Comparison of ENCODE assay signal across 8 mouse cellular contexts in the genomic region with DNA sequence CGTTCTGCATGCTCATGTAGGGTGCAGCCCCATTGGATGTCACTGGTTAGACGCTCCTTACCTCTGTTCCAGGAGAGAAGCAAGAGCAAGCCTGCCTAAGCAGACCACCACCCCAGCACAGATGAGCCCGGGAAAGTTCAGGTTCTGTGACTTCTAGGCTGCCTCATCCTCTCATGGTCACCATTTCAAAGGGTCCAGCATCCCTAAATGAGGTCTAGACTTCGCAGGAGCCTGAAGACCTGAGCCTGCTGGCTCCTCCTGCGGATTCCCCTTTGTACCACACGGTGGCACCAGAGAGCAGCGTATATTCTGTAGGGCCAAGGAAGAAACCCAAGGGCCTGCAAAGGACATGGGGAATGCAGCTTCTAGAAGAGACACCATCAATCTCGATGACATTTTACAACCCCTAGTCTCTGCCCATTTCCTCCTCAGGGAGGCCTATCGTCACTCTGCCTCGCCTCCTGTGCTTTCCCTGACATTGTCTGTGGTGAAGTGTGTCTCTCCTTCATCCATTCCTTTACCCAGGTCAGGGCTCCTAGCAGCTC. TPM values are rescaled to one million over a fixed set of nuclear protein-coding genes. Genes with fewer than 3 reads are reported as not detected.
DNase-seq lines count a peak whose midpoint lies in the region; ATAC-seq and TF ChIP-seq lines count a peak whose summit lies in the region.

No protein-coding gene starts in this region.

- H3K4me1 ChIP-seq in CH12.LX (ENCODE audit: control insufficient read depth in 1 of 2, insufficient read depth in 2 of 2): no peaks in the 10 kb centered on the region
- H3K4me1 ChIP-seq in bone marrow macrophage, adult 2 months (ENCODE audit: control insufficient read depth, insufficient read depth, low read length): no peaks in the 10 kb centered on the region
- no peaks in the 10 kb centered on the region for H3K4me1 ChIP-seq in liver, embryonic 14.5 days (replicated peaks; ENCODE audit: control insufficient read depth in 2 of 2, insufficient read depth in 2 of 2, low read length in 1 of 2)
- no peaks in the 10 kb centered on the region for H3K4me1 ChIP-seq in neural tube, embryonic 14.5 days (ENCODE audit: control insufficient read depth, insufficient read depth, low read length)
- H3K4me1 ChIP-seq in stomach, embryonic 16.5 days (ENCODE audit: control insufficient read depth, insufficient read depth, low read length): no peaks in the 10 kb centered on the region

- H3K79me2 ChIP-seq in CH12.LX (replicated peaks; ENCODE audit: control insufficient read depth, extremely low read depth, insufficient read depth, poor library complexity, severe bottlenecking): no peaks in the 10 kb centered on the region

- DNase-seq in CH12.LX (ENCODE audit: extremely low read depth): peak; percentile 66
- DNase-seq in heart, postnatal 10 days: peak; percentile 70 to 80
- peak; percentile 75 for DNase-seq in kidney, postnatal 14 days
- peak in 2 of 3 experiments; percentile 15 to 24 for DNase-seq in liver, embryonic 14.5 days (ENCODE audit: low read depth in 3 of 3, low spot score in 3 of 3)

- H3K4me3 ChIP-seq in CH12.LX (replicated peaks in 1 of 3; ENCODE audit: low read depth in 2 of 3, low read length in 2 of 3, poor library complexity in 1 of 3): no peak overlapping the region
- H3K4me3 ChIP-seq in bone marrow macrophage, adult 2 months (ENCODE audit: insufficient read depth, low read length): no peak overlapping the region
- H3K4me3 ChIP-seq in liver, embryonic 14.5 days (ENCODE audit: insufficient read depth in 1 of 2, low read depth in 2 of 2, low read length in 2 of 2): no peak overlapping the region
- no peak overlapping the region for H3K4me3 ChIP-seq in neural tube, embryonic 14.5 days (ENCODE audit: low read depth, low read length)
- no peak overlapping the region for H3K4me3 ChIP-seq in stomach, embryonic 16.5 days (replicated peaks; ENCODE audit: low read length)

- no peak for TF ChIP-seq EP300 in CH12.LX (IDR thresholded peaks at IDR 0.05; ENCODE audit: low read length)
- TF ChIP-seq EP300 in liver, embryonic 14.5 days (IDR thresholded peaks at IDR 0.05; ENCODE audit: low read depth): no peak

- ATAC-seq in erythroblast, adult 5-6 weeks (replicated peaks; ENCODE audit: low FRiP score, poor library complexity, severe bottlenecking): peak; percentile 84
- no peak for ATAC-seq in liver, embryonic 14.5 days (ENCODE audit: insufficient read depth)
- ATAC-seq in neural tube, embryonic 14.5 days (ENCODE audit: low read depth): peak; percentile 64
- peak; percentile 33; the same call in 1 of the 2 replicates for ATAC-seq in stomach, embryonic 16.5 days (ENCODE audit: insufficient read depth, low FRiP score)

- H3K27ac ChIP-seq in CH12.LX (ENCODE audit: insufficient read depth, low read depth): no peak overlapping the region
- no peak overlapping the region for H3K27ac ChIP-seq in bone marrow macrophage, adult 2 months (ENCODE audit: insufficient read depth, low read depth, low read length)
- no peak overlapping the region for H3K27ac ChIP-seq in liver, embryonic 14.5 days
- no peak overlapping the region for H3K27ac ChIP-seq in neural tube, embryonic 14.5 days (ENCODE audit: low read depth, low read length)
- no peak overlapping the region for H3K27ac ChIP-seq in stomach, embryonic 16.5 days (ENCODE audit: low read length)

- no peak overlapping the region for H3K4me2 ChIP-seq in CH12.LX (ENCODE audit: insufficient read depth, low read depth, poor library complexity, severe bottlenecking)
- no peak overlapping the region for H3K4me2 ChIP-seq in liver, embryonic 14.5 days (ENCODE audit: low read depth)
- no peak overlapping the region for H3K4me2 ChIP-seq in neural tube, embryonic 14.5 days (ENCODE audit: low read depth, low read length)
- H3K4me2 ChIP-seq in stomach, embryonic 16.5 days (ENCODE audit: low read depth, low read length): no peak overlapping the region

- TF ChIP-seq POLR2A in CH12.LX (IDR thresholded peaks at IDR 0.05; ENCODE audit: low read depth, low read length): no peak
- TF ChIP-seq POLR2A in bone marrow macrophage, adult 2 months (IDR thresholded peaks at IDR 0.05; ENCODE audit: borderline replicate concordance, low read depth, low read length): no peak

- dilution Hi-C loops in CH12.LX (cut with MboI; ENCODE audit: extremely low pct_ligation_motif_present, extremely low pct_unique_long_range_greater_than_20kb, low sequenced_read_pairs): no loop called here

- 13% methylated on average over 10 of the region's 10 CpGs for WGBS in liver, embryonic 14.5 days (ENCODE audit: insufficient replicate concordance)
- 21% methylated on average over 10 of the region's 10 CpGs for WGBS in neural tube, embryonic 14.5 days
- 19% methylated on average over 10 of the region's 10 CpGs for WGBS in stomach, embryonic 16.5 days

- H3K36me3 ChIP-seq in CH12.LX (replicated peaks in 1 of 2; ENCODE audit: control insufficient read depth in 1 of 2, insufficient read depth in 1 of 2, low read length in 1 of 2): peaks cover 0 to 11% of the 10 kb centered on the region in 2 experiments
- no peaks in the 10 kb centered on the region for H3K36me3 ChIP-seq in liver, embryonic 14.5 days (replicated peaks; ENCODE audit: control insufficient read depth, insufficient read depth, low read depth)
- no peaks in the 10 kb centered on the region for H3K36me3 ChIP-seq in neural tube, embryonic 14.5 days (ENCODE audit: control insufficient read depth, insufficient read depth, low read length)
- H3K36me3 ChIP-seq in stomach, embryonic 16.5 days (ENCODE audit: control insufficient read depth, insufficient read depth, low read length): no peaks in the 10 kb centered on the region

- peak; percentile 67 for TF ChIP-seq RAD21 in CH12.LX (IDR thresholded peaks at IDR 0.05; ENCODE audit: low read depth, low read length)

- no peak overlapping the region for H3K9ac ChIP-seq in CH12.LX (ENCODE audit: insufficient read depth, low read depth)
- H3K9ac ChIP-seq in liver, embryonic 14.5 days (replicated peaks): no peak overlapping the region
- H3K9ac ChIP-seq in neural tube, embryonic 14.5 days (replicated peaks; ENCODE audit: low read depth, low read length): no peak overlapping the region
- no peak overlapping the region for H3K9ac ChIP-seq in stomach, embryonic 16.5 days (ENCODE audit: low read length)

- H3K27me3 ChIP-seq in CH12.LX (replicated peaks): peaks cover 6% of the 10 kb centered on the region
- no peaks in the 10 kb centered on the region for H3K27me3 ChIP-seq in liver, embryonic 14.5 days (ENCODE audit: control insufficient read depth, insufficient read depth, low read length)
- no peaks in the 10 kb centered on the region for H3K27me3 ChIP-seq in neural tube, embryonic 14.5 days (ENCODE audit: control insufficient read depth, insufficient read depth, low read length)
- no peaks in the 10 kb centered on the region for H3K27me3 ChIP-seq in stomach, embryonic 16.5 days (ENCODE audit: control insufficient read depth, insufficient read depth, low read length)

- no peaks in the 10 kb centered on the region for H3K9me3 ChIP-seq in CH12.LX (replicated peaks; ENCODE audit: low read length)
- no peaks in the 10 kb centered on the region for H3K9me3 ChIP-seq in liver, embryonic 14.5 days (ENCODE audit: control insufficient read depth, low read length)
- no peaks in the 10 kb centered on the region for H3K9me3 ChIP-seq in neural tube, embryonic 14.5 days (ENCODE audit: control insufficient read depth, low read length)
- H3K9me3 ChIP-seq in stomach, embryonic 16.5 days (replicated peaks; ENCODE audit: control insufficient read depth, low read length): no peaks in the 10 kb centered on the region

- in situ Hi-C loops in CH12.LX (cut with MboI; ENCODE audit: low pct_ligation_motif_present, low pct_unique_long_range_greater_than_20kb, low sequenced_read_pairs): loop anchor here (25.0 kb wide), 1 partner anchor 308 kb away; no protein-coding TSS in a partner anchor

- intact Hi-C loops in heart, postnatal 10 days (cut with DNase I): loop anchor here (10.0 kb wide), 2 partner anchors 835 to 895 kb away; no protein-coding TSS in a partner anchor

- TF ChIP-seq CTCF in CH12.LX (conservative IDR thresholded peaks at IDR 0.05 in 1 of 2, IDR thresholded peaks at IDR 0.05 in 1 of 2; ENCODE audit: low read depth in 2 of 2, low read length in 2 of 2): peak; percentile 82 to 84
- peak; percentile 76 for TF ChIP-seq CTCF in bone marrow macrophage, adult 2 months (IDR thresholded peaks at IDR 0.05; ENCODE audit: low read depth, low read length)
- peak; percentile 91 for TF ChIP-seq CTCF in liver, embryonic 14.5 days (IDR thresholded peaks at IDR 0.05; ENCODE audit: low read depth)

TF ChIP-seq in CH12.LX, 34 proteins besides CTCF, POLR2A, EP300 and RAD21:
- TF ChIP-seq TCF12 (IDR thresholded peaks at IDR 0.05; ENCODE audit: low read depth, low read length) (no peak), SMC3 (IDR thresholded peaks at IDR 0.05; ENCODE audit: low read depth, low read length) (peak; percentile 55)

RNA-seq across cellular contexts. Expression of gene Vmn1r40, which starts 28.0 kb away (rescaled TPM):
- total RNA-seq in CH12.LX (2012; rRNA removed) (not detected in 2 replicates), CH12.LX (2014; rRNA removed) (not detected in 2 replicates)
- polyA plus RNA-seq in CH12.LX (2012; ENCODE audit: insufficient read length, low read depth): not detected in 2 replicates
- polyA plus RNA-seq in bone marrow macrophage, adult 2 months (2012; ENCODE audit: insufficient read depth, insufficient read length, missing spikeins): not detected in 2 replicates
- not detected in 2 replicates for total RNA-seq in erythroblast, adult 5-6 weeks (2015; ENCODE audit: low replicate concordance)
- total RNA-seq in erythroblast, adult 5-6 weeks (2017; ENCODE audit: low replicate concordance): not detected in 2 replicates
- total RNA-seq in heart, postnatal 10 days (2021): not detected
- not detected in 2 replicates for polyA plus RNA-seq in liver, embryonic 14.5 days (2012; rRNA removed)
- polyA plus RNA-seq in liver, embryonic 14.5 days (2014; fragmentation: Nextera tagmentation; extraction: Ambion mirVana): not detected in 2 replicates
- polyA plus RNA-seq in neural tube, embryonic 14.5 days (2014; fragmentation: Nextera tagmentation; extraction: Ambion mirVana): not detected in 2 replicates
- not detected in 2 replicates for polyA plus RNA-seq in stomach, embryonic 16.5 days (2015; fragmentation: Nextera tagmentation; extraction: Ambion mirVana)

RNA-seq across cellular contexts. Expression of gene Txnrd3, which starts 35.6 kb away (rescaled TPM):
- 6.1 and 6.7 TPM in 2 replicates for total RNA-seq in CH12.LX (2012; rRNA removed)
- 7.9 and 8.6 TPM in 2 replicates for total RNA-seq in CH12.LX (2014; rRNA removed)
- polyA plus RNA-seq in CH12.LX (2012; ENCODE audit: insufficient read length, low read depth): 8.0 TPM in 2 replicates
- polyA plus RNA-seq in bone marrow macrophage, adult 2 months (2012; ENCODE audit: insufficient read depth, insufficient read length, missing spikeins): 2.1 TPM in 2 replicates
- 1.5 and 1.7 TPM in 2 replicates for total RNA-seq in erythroblast, adult 5-6 weeks (2015; ENCODE audit: low replicate concordance)
- 0.77 and 1.8 TPM in 2 replicates for total RNA-seq in erythroblast, adult 5-6 weeks (2017; ENCODE audit: low replicate concordance)
- total RNA-seq in heart, postnatal 10 days (2021): 10 to 100 TPM; 26.1 to 27.1 TPM
- 1.7 TPM in 2 replicates for polyA plus RNA-seq in liver, embryonic 14.5 days (2012; rRNA removed)
- polyA plus RNA-seq in liver, embryonic 14.5 days (2014; fragmentation: Nextera tagmentation; extraction: Ambion mirVana): 2.6 and 2.9 TPM in 2 replicates
- 12.8 and 13.5 TPM in 2 replicates for polyA plus RNA-seq in neural tube, embryonic 14.5 days (2014; fragmentation: Nextera tagmentation; extraction: Ambion mirVana)
- polyA plus RNA-seq in stomach, embryonic 16.5 days (2015; fragmentation: Nextera tagmentation; extraction: Ambion mirVana): 6.6 and 8.0 TPM in 2 replicates

Comparison
In these comparisons a context has a peak if more than half of its experiments do, and no peak if none do; other contexts are left out.
1. DNase-seq: peak in every context shown above with its lines; median percentile 75 in heart, postnatal 10 days; 75 in kidney, postnatal 14 days; 66 in CH12.LX; 20 in liver, embryonic 14.5 days.